Mouse (Mus musculus) stomach, embryonic 15.5 days (tissue): ENCODE data around the gene Gm20837. TPM values are rescaled to one million over a fixed set of nuclear protein-coding genes. Genes with fewer than 3 reads are reported as not detected.
"Not testable (repeated sequence)": the region's sequence is repeated elsewhere in the genome, so short reads cannot be mapped to it uniquely, and the experiment has no call there.

ENCODE experiments used
- ATAC-seq: fragments of 200-750 bp; cut with Nextera tagmentation; 2 replicates; pipeline ENCODE4 v1.8.0; 2017; ENCODE audit warnings: low read depth, moderate number of reproducible peaks, moderate TSS enrichment; ENCODE audit not compliant: insufficient read depth, low FRiP score
- H3K27ac ChIP-seq: fragments of 300-500 bp; sonication (generic); 2 replicates; pipeline ENCODE4 v1.5.1; 2015; ENCODE audit warnings: mild to moderate bottlenecking, inconsistent platforms
- H3K27me3 ChIP-seq: fragments of 300-500 bp; sonication (generic); replicated peaks from 2 replicates; pipeline ENCODE4 v1.6.1; 2015; ENCODE audit warnings: inconsistent platforms
- H3K36me3 ChIP-seq: fragments of 300-500 bp; sonication (generic); 2 replicates; pipeline ENCODE4 v1.6.1; 2015; ENCODE audit warnings: inconsistent platforms
- H3K4me1 ChIP-seq: fragments of 300-500 bp; sonication (generic); 2 replicates; pipeline ENCODE4 v1.6.1; 2015; ENCODE audit warnings: inconsistent platforms
- H3K4me2 ChIP-seq: fragments of 300-500 bp; sonication (generic); 2 replicates; pipeline ENCODE4 v1.6.1; 2015; ENCODE audit warnings: mild to moderate bottlenecking, inconsistent platforms
- H3K4me3 ChIP-seq: fragments of 300-500 bp; sonication (generic); replicated peaks from 2 replicates; pipeline ENCODE4 v1.5.1; 2015; ENCODE audit warnings: inconsistent platforms
- H3K9ac ChIP-seq: fragments of 300-500 bp; sonication (generic); 2 replicates; pipeline ENCODE4 v1.6.1; 2015; ENCODE audit warnings: inconsistent platforms
- H3K9me3 ChIP-seq: fragments of 300-500 bp; sonication (generic); 2 replicates; pipeline ENCODE4 v1.6.1; 2016; ENCODE audit warnings: inconsistent platforms
- WGBS: fragments of 180-500 bp; shearing (Covaris S2); methylation state at CpG from one replicate; pipeline ENCODE4 v1.1.7; 2015; 5-methylcytosine and 5-hydroxymethylcytosine counted together
- polyA plus RNA-seq: library from polyadenylated mRNA; unstranded; fragments of >200 nt; fragmentation: Nextera tagmentation; extraction: Ambion mirVana; gene quantifications from 2 replicates; pipeline ENCODE4 v1.2.1, GENCODE M21; 2015

The Gm20837 gene
- polyA plus RNA-seq, result not detected in 2 replicates

DNA sequence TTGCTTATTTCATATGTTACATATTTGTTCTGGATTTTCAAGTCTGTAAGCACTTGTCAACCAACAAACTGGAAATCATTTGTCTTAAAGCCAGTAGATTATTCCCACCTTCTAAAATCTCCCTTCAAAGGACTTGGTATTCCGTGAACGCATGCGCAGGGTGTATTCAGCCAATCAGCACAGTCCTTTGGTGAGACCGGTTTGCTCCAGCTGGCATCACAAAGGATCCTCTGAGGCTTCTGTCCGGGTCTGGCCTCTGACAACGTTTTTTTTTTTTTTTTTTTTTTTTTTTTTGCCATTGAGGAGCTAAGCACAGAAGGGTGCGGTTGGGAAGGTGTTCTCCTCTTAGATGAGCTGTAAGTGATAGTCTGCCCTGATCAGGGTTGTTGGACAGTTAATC lies at the start of gene Gm20837:
TSS of gene Gm20837 (plus strand) at position 301 of the 400 bp plus-strand sequence.
- not testable (repeated sequence) for H3K36me3 ChIP-seq, H3K4me3 ChIP-seq, ATAC-seq, H3K27me3 ChIP-seq, H3K4me2 ChIP-seq, H3K27ac ChIP-seq, H3K9ac ChIP-seq, H3K4me1 ChIP-seq, H3K9me3 ChIP-seq
- WGBS, result no CpG with 5 or more reads among the region's 7 CpGs
